In the genomic region with DNA sequence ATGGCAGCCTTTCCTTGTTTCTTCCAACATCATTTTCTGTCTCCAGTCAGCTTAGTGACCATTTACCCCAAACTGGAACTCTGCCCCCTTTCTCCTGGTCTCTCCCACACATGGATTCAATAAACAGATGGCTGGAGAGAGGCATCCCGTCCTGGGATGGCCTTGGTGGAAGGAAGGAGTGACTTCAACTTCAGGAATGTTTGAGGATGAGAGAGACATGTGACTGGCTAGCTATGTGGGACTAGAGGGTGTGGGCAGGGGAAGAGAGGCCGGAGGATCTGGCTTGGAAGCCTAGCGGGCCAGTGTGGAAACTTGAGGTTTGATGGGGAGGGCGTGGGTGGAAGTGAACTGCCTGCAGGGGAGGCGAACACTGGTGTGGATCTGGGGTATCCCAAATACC, we compare ENCODE assay signal across 12 mouse cellular contexts. TPM values are rescaled to one million over a fixed set of nuclear protein-coding genes. Genes with fewer than 3 reads are reported as not detected.
DNase-seq lines count a peak whose midpoint lies in the region; ATAC-seq lines count a peak whose summit lies in the region.
"Had no signal": no experiment of that assay in that cellular context is flagged by ENCODE, and none has a peak within 500 bp of the region (broad histone marks: within the 10 kb centered on the region; RNA-seq: fewer than 3 reads in every experiment).

No protein-coding gene starts in this region.

- H3K27ac ChIP-seq in kidney, embryonic 15.5 days, result no peak overlapping the region
- H3K27ac ChIP-seq in brown adipose tissue, adult 24 weeks (replicated peaks; ENCODE audit: low read depth, low read length), result peak overlapping the region; percentile 34
- H3K27ac ChIP-seq: liver, embryonic 15.5 days had no signal

- no peak overlapping the region for H3K4me3 ChIP-seq in kidney, embryonic 15.5 days (replicated peaks)
- H3K4me3 ChIP-seq in brown adipose tissue, adult 24 weeks (ENCODE audit: insufficient read depth, low read depth, low read length), result no peak overlapping the region
- H3K4me3 ChIP-seq: liver, embryonic 15.5 days had no signal

- no peak overlapping the region for H3K4me2 ChIP-seq in kidney, embryonic 15.5 days
- H3K4me2 ChIP-seq: liver, embryonic 15.5 days had no signal

- no peaks in the 10 kb centered on the region for H3K9me3 ChIP-seq in kidney, embryonic 15.5 days (replicated peaks)
- H3K9me3 ChIP-seq: liver, embryonic 15.5 days had no signal

- H3K27me3 ChIP-seq in kidney, embryonic 15.5 days, result no peaks in the 10 kb centered on the region
- H3K27me3 ChIP-seq: liver, embryonic 15.5 days had no signal

- H3K36me3 ChIP-seq in kidney, embryonic 15.5 days, result no peaks in the 10 kb centered on the region
- H3K36me3 ChIP-seq: liver, embryonic 15.5 days had no signal

- ATAC-seq in kidney, embryonic 15.5 days (replicated peaks; ENCODE audit: low FRiP score), result no peak
- ATAC-seq: midbrain, embryonic 16.5 days had no signal

- H3K9ac ChIP-seq in kidney, embryonic 15.5 days, result no peak overlapping the region
- H3K9ac ChIP-seq: liver, embryonic 15.5 days had no signal

- WGBS in kidney, embryonic 15.5 days, result 79% methylated on average over 5 of the region's 5 CpGs

- DNase-seq in cerebellum, adult 9-11 months, result peak; percentile 16
- DNase-seq in cerebellum, postnatal 10 days, result no peak
- peak; percentile 34 for DNase-seq in kidney, postnatal 14 days
- peak; percentile 60 to 75 for DNase-seq in lung, postnatal 4 days
- DNase-seq in cerebellum, adult 11 months, result no peak
- no peak for DNase-seq in spleen, postnatal 4 days (ENCODE audit: low spot score in 2 of 2)
- DNase-seq: cerebellum, postnatal 36 days; kidney, adult 9 months had no signal

- peaks cover 68% of the 10 kb centered on the region for H3K4me1 ChIP-seq in kidney, embryonic 15.5 days
- peaks cover 33% of the 10 kb centered on the region for H3K4me1 ChIP-seq in brown adipose tissue, adult 24 weeks (ENCODE audit: control insufficient read depth, insufficient read depth, insufficient read length, low read length)

RNA-seq across cellular contexts. Expression of a gene that starts 11.1 kb away (rescaled TPM):
- 16.7 and 20.8 TPM in 2 replicates for polyA plus RNA-seq in kidney, embryonic 15.5 days (2015; fragmentation: Nextera tagmentation; extraction: Ambion mirVana)
- polyA plus RNA-seq in brown adipose tissue, adult 24 weeks (2012; ENCODE audit: insufficient read depth, insufficient read length, missing spikeins), result 6.6 and 6.9 TPM in 2 replicates

RNA-seq across cellular contexts. Expression of a gene that starts 26.3 kb away (rescaled TPM):
- 51.5 and 60.6 TPM in 2 replicates for polyA plus RNA-seq in kidney, embryonic 15.5 days (2015; fragmentation: Nextera tagmentation; extraction: Ambion mirVana)
- polyA plus RNA-seq in brown adipose tissue, adult 24 weeks (2012; ENCODE audit: insufficient read depth, insufficient read length, missing spikeins), result 70.4 and 80.7 TPM in 2 replicates

RNA-seq across cellular contexts. Expression of a gene that starts 26.5 kb away (rescaled TPM):
- polyA plus RNA-seq in kidney, embryonic 15.5 days (2015; fragmentation: Nextera tagmentation; extraction: Ambion mirVana), result 72.6 and 75.5 TPM in 2 replicates
- polyA plus RNA-seq in brown adipose tissue, adult 24 weeks (2012; ENCODE audit: insufficient read depth, insufficient read length, missing spikeins), result 20.9 and 33.7 TPM in 2 replicates

RNA-seq across cellular contexts. Expression of a gene that starts 35.5 kb away (rescaled TPM):
- polyA plus RNA-seq in kidney, embryonic 15.5 days (2015; fragmentation: Nextera tagmentation; extraction: Ambion mirVana), result 37.9 and 39.6 TPM in 2 replicates
- polyA plus RNA-seq in brown adipose tissue, adult 24 weeks (2012; ENCODE audit: insufficient read depth, insufficient read length, missing spikeins), result 21.0 and 27.5 TPM in 2 replicates

RNA-seq across cellular contexts. Expression of a gene that starts 36.1 kb away (rescaled TPM):
- 810 and 860 TPM in 2 replicates for polyA plus RNA-seq in kidney, embryonic 15.5 days (2015; fragmentation: Nextera tagmentation; extraction: Ambion mirVana)
- polyA plus RNA-seq in brown adipose tissue, adult 24 weeks (2012; ENCODE audit: insufficient read depth, insufficient read length, missing spikeins), result 98.3 and 130 TPM in 2 replicates

Comparison
In these comparisons a context has a peak if more than half of its experiments do, and no peak if none do; other contexts are left out.
1. DNase-seq: peak in cerebellum, adult 9-11 months (single experiment), kidney, postnatal 14 days (single experiment) and lung, postnatal 4 days (2 of 2); none in cerebellum, postnatal 10 days (0 of 2), cerebellum, adult 11 months (single experiment) and spleen, postnatal 4 days (0 of 2).